In the genomic region with DNA sequence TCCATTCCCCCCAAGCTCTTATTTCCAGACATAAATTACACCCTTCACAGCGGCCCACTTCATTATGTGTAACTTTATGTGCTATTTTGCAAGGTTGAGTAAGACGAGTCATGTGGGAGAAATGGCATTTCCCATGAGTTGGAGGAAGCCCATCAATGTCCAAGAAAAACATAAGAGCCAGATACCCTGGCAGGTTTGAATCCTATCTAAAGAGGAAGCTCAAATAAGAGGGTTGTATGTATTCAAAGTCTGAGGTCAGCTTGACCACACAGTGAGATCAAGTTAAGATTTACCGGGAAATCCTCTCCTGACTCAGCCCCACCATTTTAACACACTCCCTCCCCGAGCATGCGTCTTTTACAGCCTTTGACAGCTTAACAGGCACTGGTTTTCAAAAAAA, we compare ENCODE assay signal across 18 mouse cellular contexts. TPM values are rescaled to one million over a fixed set of nuclear protein-coding genes. Genes with fewer than 3 reads are reported as not detected.
DNase-seq lines count a peak whose midpoint lies in the region; ATAC-seq lines count a peak whose summit lies in the region.
"Had no signal": no experiment of that assay in that cellular context is flagged by ENCODE, and none has a peak within 500 bp of the region (broad histone marks: within the 10 kb centered on the region; RNA-seq: fewer than 3 reads in every experiment).

No protein-coding gene starts in this region.

- no peaks in the 10 kb centered on the region for H3K27me3 ChIP-seq in heart, embryonic 16.5 days (ENCODE audit: control insufficient read depth, insufficient read depth, low read length)
- H3K27me3 ChIP-seq in forebrain, embryonic 16.5 days (replicated peaks; ENCODE audit: control insufficient read depth, insufficient read depth, low read length): no peaks in the 10 kb centered on the region
- H3K27me3 ChIP-seq: embryonic facial prominence, embryonic 13.5 days had no signal

- H3K9ac ChIP-seq in heart, embryonic 16.5 days (ENCODE audit: low read length): no peak overlapping the region
- H3K9ac ChIP-seq in forebrain, embryonic 16.5 days (replicated peaks; ENCODE audit: low read depth, low read length): no peak overlapping the region
- H3K9ac ChIP-seq: embryonic facial prominence, embryonic 13.5 days had no signal

- no peak overlapping the region for H3K4me3 ChIP-seq in heart, embryonic 16.5 days (ENCODE audit: low read length)
- H3K4me3 ChIP-seq in forebrain, embryonic 16.5 days (replicated peaks; ENCODE audit: low read length): no peak overlapping the region
- H3K4me3 ChIP-seq: embryonic facial prominence, embryonic 13.5 days; heart, embryonic 10.5 days; limb, embryonic 10.5 days; midbrain, embryonic 10.5 days had no signal

- peak overlapping the region; percentile 17; the same call in 1 of the 2 replicates for H3K27ac ChIP-seq in heart, embryonic 16.5 days (ENCODE audit: low read length)
- no peak overlapping the region for H3K27ac ChIP-seq in forebrain, embryonic 16.5 days (ENCODE audit: low read length)
- H3K27ac ChIP-seq: embryonic facial prominence, embryonic 13.5 days; heart, embryonic 10.5 days; limb, embryonic 10.5 days; midbrain, embryonic 10.5 days had no signal

- no peak for DNase-seq in heart, postnatal 4 days
- DNase-seq in 416B (ENCODE audit: low read depth): peak; percentile 88
- DNase-seq in adipocyte (ENCODE audit: low spot score): peak; percentile 55
- no peak for DNase-seq in right cerebral cortex, postnatal 14 days
- DNase-seq: cerebellum, adult 18-20 months; gastrocnemius, postnatal 14 days; kidney, adult 18-20 months; kidney, postnatal 25 days; lung, adult 2 months had no signal

- H3K36me3 ChIP-seq in heart, embryonic 16.5 days (ENCODE audit: control insufficient read depth, insufficient read depth): peaks cover 28% of the 10 kb centered on the region
- H3K36me3 ChIP-seq in forebrain, embryonic 16.5 days (ENCODE audit: control insufficient read depth, insufficient read depth): peaks cover 13% of the 10 kb centered on the region

- ATAC-seq in heart, embryonic 16.5 days (replicated peaks; ENCODE audit: extremely low read depth, insufficient read depth, low FRiP score): peak; percentile 52; the same call in 1 of the 2 replicates
- ATAC-seq in megakaryocyte, adult 5-6 weeks (ENCODE audit: poor library complexity, severe bottlenecking): peak; percentile 45
- ATAC-seq in forebrain, embryonic 16.5 days: no peak
- ATAC-seq: CD4-positive, CD25-positive, alpha-beta regulatory T cell, adult 4 months had no signal

- WGBS in heart, embryonic 16.5 days: 56% methylated on average over 5 of the region's 5 CpGs
- WGBS in forebrain, embryonic 16.5 days: 90% methylated on average over 5 of the region's 5 CpGs

- H3K9me3 ChIP-seq in heart, embryonic 16.5 days (replicated peaks; ENCODE audit: control insufficient read depth, low read length): no peaks in the 10 kb centered on the region
- H3K9me3 ChIP-seq in forebrain, embryonic 16.5 days (ENCODE audit: control insufficient read depth, low read length): no peaks in the 10 kb centered on the region
- H3K9me3 ChIP-seq: embryonic facial prominence, embryonic 13.5 days; G1E; heart, embryonic 10.5 days; limb, embryonic 10.5 days; midbrain, embryonic 10.5 days had no signal

- H3K4me2 ChIP-seq in heart, embryonic 16.5 days (ENCODE audit: low read depth, low read length): no peak overlapping the region
- no peak overlapping the region for H3K4me2 ChIP-seq in forebrain, embryonic 16.5 days (ENCODE audit: low read length)
- H3K4me2 ChIP-seq: embryonic facial prominence, embryonic 13.5 days had no signal

- H3K4me1 ChIP-seq in heart, embryonic 16.5 days (ENCODE audit: control insufficient read depth, insufficient read depth, low read length): peaks cover 9% of the 10 kb centered on the region
- no peaks in the 10 kb centered on the region for H3K4me1 ChIP-seq in forebrain, embryonic 16.5 days (replicated peaks; ENCODE audit: control insufficient read depth, insufficient read depth, low read length)
- H3K4me1 ChIP-seq: embryonic facial prominence, embryonic 13.5 days; limb, embryonic 10.5 days; midbrain, embryonic 10.5 days had no signal

RNA-seq across cellular contexts. Expression of gene Qsox1, which starts 31.5 kb away (rescaled TPM):
- polyA plus RNA-seq in heart, embryonic 16.5 days (2015; fragmentation: Nextera tagmentation; extraction: Ambion mirVana): 25.1 and 29.5 TPM in 2 replicates
- 10 to 100 TPM; 76.5 to 77.4 TPM for total RNA-seq in heart, postnatal 4 days (2021)
- 13.5 and 13.7 TPM in 2 replicates for total RNA-seq in megakaryocyte, adult 5-6 weeks (2015)
- 15.4 and 17.5 TPM in 2 replicates for total RNA-seq in megakaryocyte, adult 5-6 weeks (2017)
- 19.5 and 20.4 TPM in 2 replicates for polyA plus RNA-seq in forebrain, embryonic 16.5 days (2015; fragmentation: Nextera tagmentation; extraction: Ambion mirVana)

Comparison
In these comparisons a context has a peak if more than half of its experiments do, and no peak if none do; other contexts are left out.
1. DNase-seq: peak in 416B (single experiment) and adipocyte (single experiment); none in heart, postnatal 4 days (single experiment) and right cerebral cortex, postnatal 14 days (single experiment).
2. RNA of gene Qsox1, which starts 31.5 kb away (total RNA-seq): 76.5 to 77.4 TPM in heart, postnatal 4 days; 13.5 to 17.5 TPM in megakaryocyte, adult 5-6 weeks; every median in the first group is over 4 times any median in the second.